Mouse (Mus musculus): ENCODE results near the gene Ski.

- TF ChIP-seq EP300 (IDR thresholded peaks at IDR 0.05; ENCODE audit: low read depth) = no peak
- TF ChIP-seq CTCF (IDR thresholded peaks at IDR 0.05; ENCODE audit: low read depth) = no peak
These were observed 15.9 kb upstream of the Ski start for GRCm38 (mm10) chr4:155238276-155238675.
